Mouse (Mus musculus): Measurements from ENCODE around the gene Macf1.

DNA sequence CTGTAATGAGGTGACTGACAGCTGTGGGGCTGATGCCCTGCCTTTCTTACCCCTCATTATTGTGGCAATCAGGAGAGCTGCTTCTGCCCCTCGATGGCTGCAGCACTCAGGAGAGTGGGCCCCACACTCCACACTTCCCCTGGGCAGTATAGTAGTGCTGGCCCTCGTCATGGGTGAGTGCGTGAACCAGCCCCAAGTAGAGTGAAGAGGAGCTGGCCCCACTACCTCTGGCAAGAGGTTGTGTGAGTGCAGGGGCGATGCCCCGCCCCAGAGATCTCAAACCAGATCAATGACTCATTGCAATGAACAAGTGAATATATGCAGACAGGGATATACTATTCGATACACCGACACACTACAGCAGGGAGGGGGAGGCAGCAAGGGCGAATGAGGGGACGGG lies 49.4 kb upstream of the Macf1 start:
- TF ChIP-seq CTCF (IDR thresholded peaks at IDR 0.05; ENCODE audit: low read depth, low read length) (no peak), TAL1 (conservative IDR thresholded peaks at IDR 0.05; ENCODE audit: low read depth, low read length) (no peak), GATA1 (IDR thresholded peaks at IDR 0.05; ENCODE audit: borderline replicate concordance, low read length) (no peak), POLR2AphosphoS5 (IDR thresholded peaks at IDR 0.05; ENCODE audit: insufficient replicate concordance, low read depth, low read length) (no peak), GATA2 (IDR thresholded peaks at IDR 0.05; ENCODE audit: borderline replicate concordance, low read depth, low read length) (no peak)
